Mouse (Mus musculus): ENCODE results near the gene Prkn. TPM values are rescaled to one million over a fixed set of nuclear protein-coding genes. Genes with fewer than 3 reads are reported as not detected.

Prkn gene
- polyA plus RNA-seq, 1 experiment from 2014 or later = 2.2 TPM

DNA sequence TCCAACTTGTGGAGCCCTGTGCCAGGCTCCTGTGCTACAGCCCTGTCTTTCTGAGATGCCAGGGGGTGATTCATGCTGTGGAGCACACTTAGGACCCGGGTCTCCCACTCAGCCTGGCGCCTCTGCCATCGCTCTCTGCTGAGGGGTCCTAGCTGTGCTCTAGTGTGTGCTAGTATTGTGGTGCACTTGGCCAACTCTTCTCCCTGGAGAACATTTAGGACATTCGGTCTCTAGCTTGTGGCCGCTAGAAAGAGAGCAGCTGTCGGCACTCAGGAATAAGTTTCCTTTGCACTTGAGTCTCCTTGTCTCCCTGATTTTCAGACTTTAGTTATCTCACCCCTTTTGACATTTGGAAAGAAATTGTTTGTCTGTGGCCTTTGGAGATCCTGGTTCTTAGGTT is 725.5 kb downstream of the Prkn start:
- Histone ChIP-seq H3K4me1 (ENCODE audit: control insufficient read depth, insufficient read depth, low read length) (no peaks in the 10 kb centered on the region), H3K27ac (ENCODE audit: low read length) (no peak overlapping the region), H3K9me3 (replicated peaks; ENCODE audit: control insufficient read depth, low read length) (no peaks in the 10 kb centered on the region), H3K9ac (ENCODE audit: low read length) (no peak overlapping the region), H3K4me3 (replicated peaks; ENCODE audit: low read length) (no peak overlapping the region), H3K4me2 (ENCODE audit: low read depth, low read length) (no peak overlapping the region), H3K27me3 (ENCODE audit: control insufficient read depth, insufficient read depth, low read length) (no peaks in the 10 kb centered on the region), H3K36me3 (ENCODE audit: control insufficient read depth, insufficient read depth, low read length) (no peaks in the 10 kb centered on the region)
- no peak for ATAC-seq (ENCODE audit: insufficient read depth, low FRiP score)
- WGBS = 86% methylated on average over 6 of the region's 6 CpGs

DNA sequence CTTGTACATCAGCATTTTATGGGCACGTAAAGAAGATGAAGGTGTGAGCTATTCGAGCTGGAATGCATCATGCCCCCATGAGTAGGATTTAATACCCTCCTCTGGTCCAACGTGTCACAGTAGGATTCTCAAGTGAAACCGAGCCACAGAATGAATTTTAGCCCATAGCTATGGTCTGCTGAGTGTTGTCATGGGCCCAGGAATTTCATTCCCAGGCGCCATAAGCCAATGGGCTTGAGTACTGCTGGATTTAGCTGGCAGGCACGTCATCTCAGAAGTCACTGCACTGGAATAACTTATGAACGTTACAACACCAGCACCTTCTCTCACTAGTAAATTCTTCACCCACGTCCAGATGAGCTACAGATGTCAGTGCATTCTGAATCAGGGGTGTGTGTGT is 730.2 kb downstream of the Prkn start:
- Histone ChIP-seq H3K27ac (ENCODE audit: low read length) (no peak overlapping the region), H3K36me3 (ENCODE audit: control insufficient read depth, insufficient read depth, low read length) (no peaks in the 10 kb centered on the region), H3K27me3 (ENCODE audit: control insufficient read depth, insufficient read depth, low read length) (no peaks in the 10 kb centered on the region), H3K4me2 (ENCODE audit: low read depth, low read length) (no peak overlapping the region), H3K9ac (ENCODE audit: low read length) (no peak overlapping the region), H3K9me3 (replicated peaks; ENCODE audit: control insufficient read depth, low read length) (no peaks in the 10 kb centered on the region), H3K4me3 (replicated peaks; ENCODE audit: low read length) (no peak overlapping the region), H3K4me1 (ENCODE audit: control insufficient read depth, insufficient read depth, low read length) (no peaks in the 10 kb centered on the region)
- ATAC-seq (ENCODE audit: insufficient read depth, low FRiP score) = no peak
- WGBS = 78% methylated on average over 8 of the region's 8 CpGs

DNA sequence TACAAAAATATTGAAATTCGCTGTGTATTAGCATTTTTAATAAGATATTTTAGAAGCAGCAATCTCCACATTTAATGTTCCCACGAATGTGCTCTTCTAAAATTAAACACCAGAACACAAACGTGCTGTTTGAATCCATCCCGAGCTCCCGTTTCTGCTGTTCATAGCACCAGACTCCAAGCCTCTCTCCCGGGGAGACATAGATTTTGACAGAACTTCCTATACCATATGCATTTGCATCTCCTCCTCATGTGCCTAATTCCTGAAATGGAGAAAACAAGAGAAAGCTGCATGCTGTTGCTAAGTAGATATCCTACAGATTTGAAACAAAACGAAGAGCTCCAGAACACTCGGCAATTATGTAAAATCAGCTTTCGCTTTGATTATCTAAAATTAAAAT is 733.5 kb downstream of the Prkn start:
- Histone ChIP-seq H3K9ac (ENCODE audit: low read length) (no peak overlapping the region), H3K4me1 (ENCODE audit: control insufficient read depth, insufficient read depth, low read length) (no peaks in the 10 kb centered on the region), H3K27ac (ENCODE audit: low read length) (no peak overlapping the region), H3K36me3 (ENCODE audit: control insufficient read depth, insufficient read depth, low read length) (no peaks in the 10 kb centered on the region), H3K4me3 (replicated peaks; ENCODE audit: low read length) (no peak overlapping the region), H3K9me3 (replicated peaks; ENCODE audit: control insufficient read depth, low read length) (no peaks in the 10 kb centered on the region), H3K27me3 (ENCODE audit: control insufficient read depth, insufficient read depth, low read length) (no peaks in the 10 kb centered on the region), H3K4me2 (ENCODE audit: low read depth, low read length) (no peak overlapping the region)
- 89% methylated on average over 9 of the region's 9 CpGs for WGBS
- ATAC-seq (ENCODE audit: insufficient read depth, low FRiP score) = no peak

DNA sequence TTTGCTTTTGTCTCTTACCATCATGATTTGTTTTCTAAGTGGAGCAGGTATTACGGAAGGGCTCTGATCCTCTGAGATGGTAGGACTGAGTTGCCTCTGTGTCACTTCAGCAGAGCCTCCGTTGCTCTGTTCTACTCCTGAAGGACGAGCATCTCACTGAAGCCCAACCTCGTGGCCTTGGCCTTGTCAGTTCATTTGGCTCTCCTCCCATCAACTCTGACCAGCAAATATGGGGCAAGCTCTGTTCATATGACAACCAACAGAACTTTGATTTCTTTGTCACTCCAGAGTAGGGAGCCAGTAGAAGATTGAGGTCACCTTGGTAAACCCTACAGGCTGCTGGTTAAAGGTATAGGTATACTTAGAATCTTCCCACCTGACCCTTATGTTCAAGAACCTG is 745.3 kb downstream of the Prkn start:
- 84% methylated on average over 4 of the region's 4 CpGs for WGBS
- Histone ChIP-seq H3K27me3 (ENCODE audit: control insufficient read depth, insufficient read depth, low read length) (no peaks in the 10 kb centered on the region), H3K27ac (ENCODE audit: low read length) (no peak overlapping the region)

DNA sequence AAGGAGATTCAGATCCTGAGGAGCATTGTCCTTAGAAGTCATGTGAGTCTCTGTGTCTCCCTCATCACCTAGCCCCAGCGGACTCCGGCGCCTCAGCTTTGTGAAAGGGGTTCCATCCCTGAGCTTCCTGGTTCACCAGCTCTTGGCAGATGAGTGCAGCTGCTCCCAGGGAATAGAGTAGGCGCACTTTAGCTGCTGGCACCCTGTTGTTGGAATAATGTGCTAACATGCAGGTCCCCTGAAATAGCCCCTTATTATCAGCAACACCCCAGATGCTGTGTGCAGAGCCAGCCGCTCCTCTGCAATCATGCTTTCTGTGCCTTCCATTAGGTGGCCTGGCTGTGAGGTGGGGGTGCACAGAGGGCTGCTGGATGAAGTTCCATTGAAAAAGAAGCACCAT is 767.7 kb downstream of the Prkn start:
- no peaks in the 10 kb centered on the region for H3K36me3 ChIP-seq (ENCODE audit: control insufficient read depth, insufficient read depth, low read length)
- H3K4me2 ChIP-seq (ENCODE audit: low read depth, low read length) = no peak overlapping the region
- no peak overlapping the region for H3K4me3 ChIP-seq (replicated peaks; ENCODE audit: low read length)
- H3K9ac ChIP-seq (ENCODE audit: low read length) = no peak overlapping the region
- no peak overlapping the region for H3K27ac ChIP-seq (ENCODE audit: low read length)
- WGBS = 91% methylated on average over 5 of the region's 5 CpGs
- no peaks in the 10 kb centered on the region for H3K27me3 ChIP-seq (ENCODE audit: control insufficient read depth, insufficient read depth, low read length)
- H3K9me3 ChIP-seq (replicated peaks; ENCODE audit: control insufficient read depth, low read length) = no peaks in the 10 kb centered on the region
- H3K4me1 ChIP-seq (ENCODE audit: control insufficient read depth, insufficient read depth, low read length) = peaks cover 9% of the 10 kb centered on the region; the same call in 1 of the 2 replicates
- ATAC-seq (ENCODE audit: insufficient read depth, low FRiP score) = no peak

More for the DNA sequence above, 745.3 kb downstream of the Prkn start:
- H3K4me3 ChIP-seq (replicated peaks; ENCODE audit: low read length) = no peak overlapping the region
- no peak overlapping the region for H3K4me2 ChIP-seq (ENCODE audit: low read depth, low read length)
- H3K9ac ChIP-seq (ENCODE audit: low read length) = no peak overlapping the region
- no peaks in the 10 kb centered on the region for H3K9me3 ChIP-seq (replicated peaks; ENCODE audit: control insufficient read depth, low read length)
- H3K4me1 ChIP-seq (ENCODE audit: control insufficient read depth, insufficient read depth, low read length) = no peaks in the 10 kb centered on the region
- H3K36me3 ChIP-seq (ENCODE audit: control insufficient read depth, insufficient read depth, low read length) = no peaks in the 10 kb centered on the region
- no peak for ATAC-seq (ENCODE audit: insufficient read depth, low FRiP score)

DNA sequence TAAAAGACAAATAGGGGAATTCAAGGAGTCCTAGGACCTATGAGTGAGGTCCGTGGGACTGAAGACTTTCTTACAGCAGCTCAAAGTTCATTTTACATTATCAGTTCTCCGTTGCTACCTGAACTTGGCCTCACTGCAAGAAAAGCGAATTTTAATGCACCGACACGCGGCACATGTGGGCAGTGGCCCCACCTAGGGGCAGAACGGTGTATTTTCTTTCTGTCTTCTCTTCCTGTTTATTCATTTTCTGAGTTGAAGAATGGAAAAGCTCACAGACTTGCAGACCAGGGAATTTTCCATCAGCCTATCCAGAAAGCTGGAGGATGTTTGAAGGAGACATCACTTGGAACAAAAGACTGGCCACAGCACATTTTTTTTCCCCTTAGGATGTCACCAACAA is 771.3 kb downstream of the Prkn start:
- Histone ChIP-seq H3K4me3 (replicated peaks; ENCODE audit: low read length) (no peak overlapping the region), H3K36me3 (ENCODE audit: control insufficient read depth, insufficient read depth, low read length) (no peaks in the 10 kb centered on the region), H3K4me2 (ENCODE audit: low read depth, low read length) (no peak overlapping the region), H3K27me3 (ENCODE audit: control insufficient read depth, insufficient read depth, low read length) (no peaks in the 10 kb centered on the region), H3K9ac (ENCODE audit: low read length) (no peak overlapping the region), H3K4me1 (ENCODE audit: control insufficient read depth, insufficient read depth, low read length) (peaks cover 9% of the 10 kb centered on the region; the same call in 1 of the 2 replicates), H3K27ac (ENCODE audit: low read length) (no peak overlapping the region), H3K9me3 (replicated peaks; ENCODE audit: control insufficient read depth, low read length) (no peaks in the 10 kb centered on the region)
- 7% methylated on average over 7 of the region's 7 CpGs for WGBS
- ATAC-seq (ENCODE audit: insufficient read depth, low FRiP score) = no peak

DNA sequence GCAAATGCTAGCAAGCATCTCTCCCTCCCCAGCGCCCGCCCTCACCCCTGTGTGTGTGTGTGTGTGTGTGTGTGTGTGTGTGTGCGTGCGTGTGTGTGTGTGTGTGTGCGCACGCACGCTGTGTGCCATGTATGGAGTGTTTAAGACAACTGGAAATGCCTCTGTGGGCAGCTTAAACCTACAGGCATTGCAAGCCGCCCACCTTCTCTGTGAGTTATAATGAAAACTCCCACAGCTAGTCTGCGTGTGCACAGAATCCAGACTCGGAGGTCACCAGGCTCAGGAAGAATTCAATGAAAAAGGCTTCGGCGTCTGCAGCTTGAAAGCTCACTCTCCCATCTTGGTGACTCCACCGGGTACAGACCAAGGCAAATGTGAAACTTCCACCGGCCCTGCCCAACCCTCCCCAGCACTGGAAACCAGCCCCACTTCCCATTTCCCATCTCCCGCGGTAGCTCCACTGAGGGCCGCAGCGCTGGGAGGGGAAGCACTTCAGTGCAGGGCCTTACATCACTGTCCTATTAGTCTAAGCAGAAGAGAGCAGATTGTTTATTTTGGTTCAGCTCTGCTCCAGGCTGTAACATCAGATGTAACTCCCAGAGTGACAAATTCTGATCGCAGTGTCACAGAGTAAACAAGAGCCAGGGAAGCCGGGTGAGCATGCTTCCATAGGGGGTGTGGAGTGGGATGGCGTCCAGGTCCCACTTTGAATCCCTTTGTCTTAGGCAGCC is 772.8 kb downstream of the Prkn start:
- H3K36me3 ChIP-seq (ENCODE audit: control insufficient read depth, insufficient read depth, low read length) = no peaks in the 10 kb centered on the region
- WGBS = 47% methylated on average over 21 of the region's 21 CpGs
- peak overlapping the region; percentile 52; the same call in 1 of the 2 replicates for H3K9ac ChIP-seq (ENCODE audit: low read length)
- H3K9me3 ChIP-seq (replicated peaks; ENCODE audit: control insufficient read depth, low read length) = no peaks in the 10 kb centered on the region
- no peak overlapping the region for H3K27ac ChIP-seq (ENCODE audit: low read length)
- no peaks in the 10 kb centered on the region for H3K27me3 ChIP-seq (ENCODE audit: control insufficient read depth, insufficient read depth, low read length)
- H3K4me2 ChIP-seq (ENCODE audit: low read depth, low read length) = peak overlapping the region; percentile 43
- peak overlapping the region; percentile 13; the same call in 1 of the 2 replicates for H3K4me3 ChIP-seq (replicated peaks; ENCODE audit: low read length)
- peak; percentile 53; the same call in 1 of the 2 replicates for ATAC-seq (ENCODE audit: insufficient read depth, low FRiP score)
- H3K4me1 ChIP-seq (ENCODE audit: control insufficient read depth, insufficient read depth, low read length) = peaks cover 9% of the 10 kb centered on the region; the same call in 1 of the 2 replicates

DNA sequence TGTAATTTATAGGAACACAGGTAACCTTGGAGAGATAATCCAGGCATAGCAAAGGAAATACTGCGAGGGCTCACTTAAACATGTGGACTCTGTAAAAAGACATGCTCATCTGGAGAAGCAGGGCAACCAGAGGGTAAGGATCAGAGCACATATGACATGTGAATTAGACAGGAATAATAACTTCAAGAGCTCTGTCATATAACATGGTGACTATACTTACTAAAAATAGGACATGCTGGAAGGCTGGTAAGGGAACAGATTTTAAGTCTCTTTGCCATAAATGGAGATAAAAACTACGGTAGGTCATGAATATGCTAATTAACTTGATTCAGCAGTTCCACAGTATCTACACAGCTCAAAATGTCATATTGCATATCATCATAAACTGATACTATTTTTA is 777.4 kb downstream of the Prkn start:
- Histone ChIP-seq H3K4me1 (ENCODE audit: control insufficient read depth, insufficient read depth, low read length) (peaks cover 4% of the 10 kb centered on the region; the same call in 1 of the 2 replicates), H3K27ac (ENCODE audit: low read length) (no peak overlapping the region), H3K27me3 (ENCODE audit: control insufficient read depth, insufficient read depth, low read length) (no peaks in the 10 kb centered on the region), H3K4me3 (replicated peaks; ENCODE audit: low read length) (no peak overlapping the region), H3K9me3 (replicated peaks; ENCODE audit: control insufficient read depth, low read length) (no peaks in the 10 kb centered on the region), H3K36me3 (ENCODE audit: control insufficient read depth, insufficient read depth, low read length) (no peaks in the 10 kb centered on the region), H3K4me2 (ENCODE audit: low read depth, low read length) (no peak overlapping the region), H3K9ac (ENCODE audit: low read length) (no peak overlapping the region)
- WGBS = 67% methylated on average over 2 of the region's 2 CpGs
- ATAC-seq (ENCODE audit: insufficient read depth, low FRiP score) = no peak

DNA sequence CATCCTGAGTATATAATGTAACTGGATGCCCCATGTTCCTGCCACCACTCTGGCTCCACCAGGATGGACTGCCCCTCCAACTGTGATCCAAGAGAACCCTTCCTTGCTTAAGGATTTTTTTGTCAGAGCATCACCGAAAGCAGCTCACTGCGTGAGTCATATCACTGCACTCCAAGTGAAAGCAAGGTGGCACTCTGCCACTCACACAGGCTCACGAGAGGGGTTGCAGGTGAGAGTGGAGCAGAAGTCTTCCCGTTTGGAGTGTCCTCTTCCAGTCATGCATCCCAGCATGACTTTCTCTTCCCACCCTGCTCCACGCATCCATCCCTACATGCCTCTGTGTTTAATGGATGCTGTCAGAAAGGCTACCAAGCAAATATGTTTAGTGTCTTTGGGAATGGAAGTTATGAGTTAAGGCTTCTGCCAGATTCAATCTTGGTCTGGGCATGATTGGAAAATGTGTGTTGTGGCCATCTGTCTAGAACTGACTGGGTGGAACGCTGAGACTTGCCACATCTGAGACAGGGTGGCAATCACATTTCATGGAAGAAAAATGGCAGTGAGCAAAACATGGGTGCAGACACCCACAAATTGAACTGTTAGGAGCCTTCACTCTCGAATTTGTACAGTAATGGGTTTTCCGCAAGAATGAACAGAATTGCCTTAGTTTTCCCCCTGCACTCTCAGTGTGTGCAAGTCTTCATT is 778.9 kb downstream of the Prkn start:
- H3K9ac ChIP-seq (ENCODE audit: low read length) = no peak overlapping the region
- no peaks in the 10 kb centered on the region for H3K36me3 ChIP-seq (ENCODE audit: control insufficient read depth, insufficient read depth, low read length)
- no peak overlapping the region for H3K27ac ChIP-seq (ENCODE audit: low read length)
- no peak overlapping the region for H3K4me2 ChIP-seq (ENCODE audit: low read depth, low read length)
- no peaks in the 10 kb centered on the region for H3K9me3 ChIP-seq (replicated peaks; ENCODE audit: control insufficient read depth, low read length)
- no peaks in the 10 kb centered on the region for H3K27me3 ChIP-seq (ENCODE audit: control insufficient read depth, insufficient read depth, low read length)
- no peak for ATAC-seq (ENCODE audit: insufficient read depth, low FRiP score)
- H3K4me3 ChIP-seq (replicated peaks; ENCODE audit: low read length) = no peak overlapping the region
- no peaks in the 10 kb centered on the region for H3K4me1 ChIP-seq (ENCODE audit: control insufficient read depth, insufficient read depth, low read length)
- WGBS = 83% methylated on average over 8 of the region's 8 CpGs

Measured in stomach, embryonic 16.5 days (tissue).